Mouse (Mus musculus) cerebellum, adult 2 months (tissue): ENCODE results near the gene Rps12. TPM values are rescaled to one million over a fixed set of nuclear protein-coding genes. Genes with fewer than 3 reads are reported as not detected.

Experiments
- DNase-seq, 2 experiments: peaks; one replicate each; pipeline ENCODE4 v3.0.0; 2021
- H3K27ac ChIP-seq: fragments of 200-500 bp; 2 replicates; pipeline ENCODE4 v1.5.1; 2012; ENCODE audit warnings: low read length, control low read depth, inconsistent platforms; ENCODE audit not compliant: insufficient read depth
- H3K27me3 ChIP-seq: fragments of 200-500 bp; 2 replicates; pipeline ENCODE4 v1.6.1; 2012; ENCODE audit warnings: inconsistent platforms, mild to moderate bottlenecking, low read length, moderate library complexity; ENCODE audit not compliant: control insufficient read depth, insufficient read depth
- H3K4me1 ChIP-seq: fragments of 200-500 bp; 2 replicates; pipeline ENCODE4 v1.6.1; 2011; ENCODE audit warnings: low read length; ENCODE audit not compliant: control insufficient read depth, insufficient read depth
- H3K4me3 ChIP-seq: fragments of 200-500 bp; replicated peaks from 2 replicates; pipeline ENCODE3; 2011; ENCODE audit warnings: mild to moderate bottlenecking, low read depth, low read length, control low read depth; ENCODE audit not compliant: insufficient read depth
- CTCF ChIP-seq: fragments of 200-500 bp; IDR thresholded peaks from 2 replicates; pipeline ENCODE4 v1.5.1; 2011; ENCODE audit warnings: low read depth, mild to moderate bottlenecking, control low read depth, low read length, moderate library complexity, borderline replicate concordance; ENCODE audit not compliant: insufficient read depth
- POLR2A ChIP-seq: fragments of 200-500 bp; IDR thresholded peaks from 2 replicates; pipeline ENCODE4 v1.6.1; 2011; ENCODE audit warnings: low read length, control low read depth, borderline replicate concordance; ENCODE audit not compliant: insufficient read depth
- WGBS: fragments of 180-500 bp; shearing (Covaris S2); methylation state at CpG from one replicate; pipeline ENCODE4 v1.1.7; 2018; 5-methylcytosine and 5-hydroxymethylcytosine counted together
- polyA plus RNA-seq: library from polyadenylated mRNA; depleted of rRNA; stranded (reverse); fragments of >200 nt; gene quantifications from 2 replicates; pipeline ENCODE4 v1.2.3, GENCODE M21; 2012

Gene Rps12
- polyA plus RNA-seq, 1 experiment, result 1,058 TPM

GRCm38 (mm10) chr10:23811635-23812437 lies 24.8 kb upstream of the Rps12 start:
- 67% methylated on average over 8 of the region's 12 CpGs for WGBS
- H3K27ac ChIP-seq, result no peak overlapping the region
- no peak overlapping the region for H3K4me3 ChIP-seq
- TF ChIP-seq CTCF, result peak; percentile 61; the same call in 1 of the 2 replicates
- TF ChIP-seq POLR2A, result no peak
- no peaks in the 10 kb centered on the region for H3K4me1 ChIP-seq
- H3K27me3 ChIP-seq, result no peaks in the 10 kb centered on the region
- peak; percentile 32 to 64 for DNase-seq

- TF ChIP-seq CTCF (no peak), POLR2A (no peak)
- no peak overlapping the region for H3K27ac ChIP-seq
- no peak for DNase-seq
- no peaks in the 10 kb centered on the region for H3K27me3 ChIP-seq
- H3K4me1 ChIP-seq, result no peaks in the 10 kb centered on the region; the same call in 1 of the 2 replicates
- 48% methylated on average over 4 of the region's 4 CpGs for WGBS
- H3K4me3 ChIP-seq, result no peak overlapping the region
These were observed 19.1 kb upstream of the Rps12 start for GRCm38 (mm10) chr10:23806201-23806600.

- Histone ChIP-seq H3K4me3 (no peak overlapping the region), H3K4me1 (no peaks in the 10 kb centered on the region; the same call in 1 of the 2 replicates), H3K27ac (no peak overlapping the region), H3K27me3 (no peaks in the 10 kb centered on the region)
- 54% methylated on average over 3 of the region's 3 CpGs for WGBS
- no peak for DNase-seq
- TF ChIP-seq CTCF (no peak), POLR2A (no peak)
These were observed 17.6 kb upstream of the Rps12 start for GRCm38 (mm10) chr10:23804665-23805064.

GRCm38 (mm10) chr10:23802911-23803310 lies 15.8 kb upstream of the Rps12 start:
- DNase-seq, result no peak
- H3K4me1 ChIP-seq, result no peaks in the 10 kb centered on the region; the same call in 1 of the 2 replicates
- H3K27ac ChIP-seq, result no peak overlapping the region
- no peak for TF ChIP-seq POLR2A
- TF ChIP-seq CTCF, result no peak
- no peak overlapping the region for H3K4me3 ChIP-seq
- 60% methylated on average over 3 of the region's 3 CpGs for WGBS
- no peaks in the 10 kb centered on the region for H3K27me3 ChIP-seq

GRCm38 (mm10) chr10:23799933-23800332 lies 12.9 kb upstream of the Rps12 start:
- no peaks in the 10 kb centered on the region; the same call in none of the 2 replicates for H3K4me1 ChIP-seq
- WGBS, result 45% methylated on average over 3 of the region's 3 CpGs
- no peak overlapping the region for H3K4me3 ChIP-seq
- H3K27me3 ChIP-seq, result no peaks in the 10 kb centered on the region
- DNase-seq, result no peak
- H3K27ac ChIP-seq, result no peak overlapping the region
- TF ChIP-seq CTCF (no peak), POLR2A (no peak)

- no peak overlapping the region for H3K27ac ChIP-seq
- 61% methylated on average over 1 of the region's 1 CpGs for WGBS
- H3K4me3 ChIP-seq, result no peak overlapping the region
- no peak for TF ChIP-seq CTCF
- TF ChIP-seq POLR2A, result no peak
- DNase-seq, result no peak
- no peaks in the 10 kb centered on the region for H3K27me3 ChIP-seq
- H3K4me1 ChIP-seq, result no peaks in the 10 kb centered on the region; the same call in none of the 2 replicates
These were observed 11.1 kb upstream of the Rps12 start for GRCm38 (mm10) chr10:23798142-23798541.

GRCm38 (mm10) chr10:23797606-23798005 lies 10.5 kb upstream of the Rps12 start:
- H3K27me3 ChIP-seq, result no peaks in the 10 kb centered on the region
- 21% methylated on average over 3 of the region's 3 CpGs for WGBS
- no peaks in the 10 kb centered on the region; the same call in none of the 2 replicates for H3K4me1 ChIP-seq
- DNase-seq, result no peak
- H3K27ac ChIP-seq, result no peak overlapping the region
- H3K4me3 ChIP-seq, result no peak overlapping the region
- TF ChIP-seq CTCF (no peak), POLR2A (no peak)
